Mouse (Mus musculus) myocyte (in vitro differentiated cells): ENCODE results near the gene 1110065P20Rik.

Experiments
- MYOD1 ChIP-seq, 3 experiments: IDR thresholded peaks; one replicate each; pipeline ENCODE4 v1.6.1; 2011; ENCODE audit warnings: control low read depth in 2 of 3, low read depth in 2 of 3, mild to moderate bottlenecking in 2 of 3, moderate library complexity in 1 of 3; ENCODE audit not compliant: insufficient read length in 2 of 3, control insufficient read depth in 1 of 3
- MYOG ChIP-seq, 3 experiments: IDR thresholded peaks; one replicate each; pipeline ENCODE4 v1.6.1; 2011; ENCODE audit warnings: control low read depth in 2 of 3, low read depth in 2 of 3, mild to moderate bottlenecking in 2 of 3; ENCODE audit not compliant: insufficient read length in 2 of 3, control insufficient read depth in 1 of 3, insufficient read depth in 1 of 3
- POLR2A ChIP-seq: IDR thresholded peaks from one replicate; pipeline ENCODE4 v1.6.1; 2011; ENCODE audit warnings: low read depth, mild to moderate bottlenecking, control low read depth, moderate library complexity; ENCODE audit not compliant: insufficient read length
- POLR2AphosphoS2 ChIP-seq: IDR thresholded peaks from one replicate; pipeline ENCODE4 v1.6.1; 2011; ENCODE audit warnings: low read depth, control low read depth; ENCODE audit not compliant: insufficient read length

GRCm38 (mm10) chr4:124890831-124891230 lies 39.8 kb upstream of the 1110065P20Rik start:
- TF ChIP-seq POLR2AphosphoS2 (no peak), POLR2A (no peak), MYOD1 (IDR thresholded peaks at IDR 0.05; ENCODE audit: control insufficient read depth in 1 of 3, insufficient read length in 2 of 3, low read depth in 2 of 3) (no peak), MYOG (IDR thresholded peaks at IDR 0.05; ENCODE audit: control insufficient read depth in 1 of 3, insufficient read depth in 1 of 3, insufficient read length in 2 of 3, low read depth in 2 of 3) (no peak)
